Mouse (Mus musculus): ENCODE data around the gene Gm8267.
"Not testable (repeated sequence)": the region's sequence is repeated elsewhere in the genome, so short reads cannot be mapped to it uniquely, and the experiment has no call there.

Gene Gm8267

GRCm38 (mm10) chr14:44750240-44750639 lies at the start of gene Gm8267:
Gene Gm8267 (minus strand): TSS chr14:44750340.
- no peak for DNase-seq (ENCODE audit: extremely low spot score, low spot score)

GRCm38 (mm10) chr14:44789537-44790382 lies 39.6 kb upstream of the Gm8267 start:
- not testable (repeated sequence) for DNase-seq (ENCODE audit: extremely low spot score, low spot score)

GRCm38 (mm10) chr14:44742789-44743188 lies 7.4 kb downstream of the Gm8267 start:
- DNase-seq (ENCODE audit: extremely low spot score, low spot score) = not testable (repeated sequence)

GRCm38 (mm10) chr14:44730711-44731110 lies 19.4 kb downstream of the Gm8267 start:
- DNase-seq (ENCODE audit: extremely low spot score, low spot score) = not testable (repeated sequence)

- not testable (repeated sequence) for DNase-seq (ENCODE audit: extremely low spot score, low spot score)
Measured at GRCm38 (mm10) chr14:44706356-44706755, 43.8 kb downstream of the Gm8267 start, which contains the start of gene Gm8257. Gene Gm8257 (minus strand): TSS chr14:44706456.

All from neural tube, embryonic 10.5 days (tissue).